Mouse (Mus musculus) adrenal gland, postnatal 4 days (tissue): ENCODE measurements around the gene Cnpy1. TPM values are rescaled to one million over a fixed set of nuclear protein-coding genes. Genes with fewer than 3 reads are reported as not detected.

Experiments
- DNase-seq, 2 experiments: peaks; one replicate each; pipeline ENCODE4 v3.0.0; 2021 to 2022; ENCODE audit warnings: low spot score in 2 of 2, mixed read lengths in 2 of 2
- long read RNA-seq, 2 experiments: library from polyadenylated mRNA; stranded (forward); transcript quantifications; one replicate each; pipeline ENCODE4 v2.0.0; 2021
- total RNA-seq, 2 experiments: library from RNA; stranded (reverse); gene quantifications; 2 replicates each; pipeline ENCODE4 v1.2.3; 2021

The Cnpy1 gene
- total RNA-seq: under 1 TPM; 0.17 TPM
- long read RNA-seq, experiment 1: 0 reads
- long read RNA-seq, experiment 2: 0 reads

GRCm38 (mm10) chr5:28245574-28245973 is at the start of gene Cnpy1:
TSS of gene Cnpy1 (minus strand) at chr5:28245806.
- DNase-seq: no peak

GRCm38 (mm10) chr5:28293990-28294389 is 48.4 kb upstream of the Cnpy1 start:
- DNase-seq: peak; percentile 66 to 73

GRCm38 (mm10) chr5:28292281-28292680 is 46.7 kb upstream of the Cnpy1 start:
- no peak for DNase-seq

GRCm38 (mm10) chr5:28291118-28291850 is 45.7 kb upstream of the Cnpy1 start:
- DNase-seq: no peak

- no peak for DNase-seq
Observed at GRCm38 (mm10) chr5:28290630-28291029, 45.0 kb upstream of the Cnpy1 start.

- no peak for DNase-seq
Observed at GRCm38 (mm10) chr5:28289111-28289510, 43.5 kb upstream of the Cnpy1 start.

GRCm38 (mm10) chr5:28277279-28277678 is 31.7 kb upstream of the Cnpy1 start:
- no peak for DNase-seq

GRCm38 (mm10) chr5:28272836-28273235 is 27.2 kb upstream of the Cnpy1 start:
- no peak for DNase-seq

- no peak for DNase-seq
Observed at GRCm38 (mm10) chr5:28269469-28269991, 23.9 kb upstream of the Cnpy1 start.

GRCm38 (mm10) chr5:28267576-28267975 is 22.0 kb upstream of the Cnpy1 start:
- no peak for DNase-seq

- no peak for DNase-seq
Observed at GRCm38 (mm10) chr5:28265653-28266052, 20.0 kb upstream of the Cnpy1 start.

GRCm38 (mm10) chr5:28263852-28264251 is 18.2 kb upstream of the Cnpy1 start:
- DNase-seq: no peak

GRCm38 (mm10) chr5:28262070-28262469 is 16.5 kb upstream of the Cnpy1 start:
- DNase-seq: no peak

GRCm38 (mm10) chr5:28259939-28260338 is 14.3 kb upstream of the Cnpy1 start:
- no peak for DNase-seq

GRCm38 (mm10) chr5:28259385-28259784 is 13.8 kb upstream of the Cnpy1 start:
- DNase-seq: no peak

- DNase-seq: no peak
Observed at GRCm38 (mm10) chr5:28257816-28258215, 12.2 kb upstream of the Cnpy1 start.

GRCm38 (mm10) chr5:28252999-28253398 is 7.4 kb upstream of the Cnpy1 start:
- no peak for DNase-seq

GRCm38 (mm10) chr5:28252260-28252659 is 6.7 kb upstream of the Cnpy1 start:
- no peak for DNase-seq

GRCm38 (mm10) chr5:28251211-28251764 is 5.7 kb upstream of the Cnpy1 start:
- DNase-seq: no peak

- DNase-seq: no peak
Observed at GRCm38 (mm10) chr5:28250479-28250878, 4.9 kb upstream of the Cnpy1 start.

- no peak for DNase-seq
Observed at GRCm38 (mm10) chr5:28245121-28245520, 485 bp downstream of the Cnpy1 start.

- DNase-seq: no peak
Observed at GRCm38 (mm10) chr5:28243501-28244177, 2.0 kb downstream of the Cnpy1 start.
